Mouse (Mus musculus) limb, embryonic 12.5 days (tissue): ENCODE measurements at regions not wholly inside any gene's neighbourhood (a gene's known extent, or its start where the extent isn't known, plus 50 kb on each side); places are given as distances from the start of the nearest gene placed in this dataset.

Experiments used
- ATAC-seq: fragments of 200-750 bp; cut with Nextera tagmentation; 2 replicates; pipeline ENCODE4 v1.8.0; 2017; ENCODE audit warnings: low read depth, moderate TSS enrichment; ENCODE audit not compliant: insufficient number of reproducible peaks, insufficient read depth, low FRiP score, low TSS enrichment
- H3K27ac ChIP-seq: fragments of 300-500 bp; sonication (generic); 2 replicates; pipeline ENCODE4 v1.5.1; 2016; ENCODE audit warnings: mild to moderate bottlenecking, moderate library complexity
- H3K27me3 ChIP-seq: fragments of 300-500 bp; sonication (generic); 2 replicates; pipeline ENCODE4 v1.6.1; 2016; ENCODE audit warnings: mild to moderate bottlenecking, moderate library complexity
- H3K36me3 ChIP-seq: fragments of 300-500 bp; sonication (generic); 2 replicates; pipeline ENCODE4 v1.6.1; 2016; ENCODE audit warnings: mild to moderate bottlenecking, moderate library complexity
- H3K4me1 ChIP-seq: fragments of 300-500 bp; sonication (generic); replicated peaks from 2 replicates; pipeline ENCODE4 v1.6.1; 2016
- H3K4me2 ChIP-seq: fragments of 300-500 bp; sonication (generic); 2 replicates; pipeline ENCODE4 v1.6.1; 2016; ENCODE audit warnings: mild to moderate bottlenecking, moderate library complexity
- H3K4me3 ChIP-seq: fragments of 300-500 bp; sonication (generic); replicated peaks from 2 replicates; pipeline ENCODE4 v1.5.1; 2016; ENCODE audit warnings: mild to moderate bottlenecking
- H3K9ac ChIP-seq: fragments of 300-500 bp; sonication (generic); replicated peaks from 2 replicates; pipeline ENCODE4 v1.6.1; 2016; ENCODE audit warnings: mild to moderate bottlenecking, moderate library complexity
- H3K9me3 ChIP-seq: fragments of 300-500 bp; sonication (generic); 2 replicates; pipeline ENCODE4 v1.6.1; 2016; ENCODE audit warnings: mild to moderate bottlenecking, moderate library complexity
- WGBS: fragments of 180-500 bp; shearing (Covaris S2); methylation state at CpG from one replicate; pipeline ENCODE4 v1.1.7; 2016; 5-methylcytosine and 5-hydroxymethylcytosine counted together

- ATAC-seq: no peak
- Histone ChIP-seq H3K27me3 (peaks cover 4% of the 10 kb centered on the region; the same call in 1 of the 2 replicates), H3K4me2 (no peak overlapping the region), H3K27ac (no peak overlapping the region), H3K36me3 (no peaks in the 10 kb centered on the region), H3K9me3 (no peaks in the 10 kb centered on the region), H3K4me1 (peaks cover 15% of the 10 kb centered on the region), H3K9ac (no peak overlapping the region), H3K4me3 (no peak overlapping the region)
- 72% methylated on average over 11 of the region's 11 CpGs for WGBS
Observed at GRCm38 (mm10) chr2:172648072-172648471, 98.7 kb downstream of the Tfap2c start.

- peak; percentile 20; the same call in 1 of the 2 replicates for ATAC-seq
- WGBS: 29% methylated on average over 10 of the region's 10 CpGs
- Histone ChIP-seq H3K9ac (no peak overlapping the region), H3K4me2 (0 out of 2 replicates have a peak overlapping the region, but pooled peaks have one; percentile 35), H3K9me3 (peaks cover 6% of the 10 kb centered on the region; the same call in 1 of the 2 replicates), H3K27me3 (peaks cover 15% of the 10 kb centered on the region), H3K36me3 (no peaks in the 10 kb centered on the region), H3K27ac (peak overlapping the region; percentile 24; the same call in 1 of the 2 replicates), H3K4me1 (peaks cover 36% of the 10 kb centered on the region), H3K4me3 (no peak overlapping the region)
Observed at GRCm38 (mm10) chr2:172660479-172660878, 111.1 kb downstream of the Tfap2c start.

- no peak overlapping the region for H3K4me3 ChIP-seq
- no peak for ATAC-seq
Observed at GRCm38 (mm10) chr2:172660916-172661315, 111.5 kb downstream of the Tfap2c start.

GRCm38 (mm10) chr2:172661418-172661980, 112.1 kb downstream of the Tfap2c start:
- Histone ChIP-seq H3K36me3 (no peaks in the 10 kb centered on the region), H3K4me2 (peak overlapping the region; percentile 35), H3K9ac (no peak overlapping the region; the same call in 1 of the 2 replicates), H3K4me1 (peaks cover 36% of the 10 kb centered on the region), H3K27me3 (peaks cover 15% of the 10 kb centered on the region), H3K27ac (peak overlapping the region; percentile 62), H3K4me3 (no peak overlapping the region), H3K9me3 (peaks cover 6% of the 10 kb centered on the region; the same call in 1 of the 2 replicates)
- ATAC-seq: no peak
- WGBS: 3% methylated on average over 15 of the region's 15 CpGs

More at GRCm38 (mm10) chr2:172660916-172661315, 111.5 kb downstream of the Tfap2c start:
- H3K9ac ChIP-seq: no peak overlapping the region
- peak overlapping the region; percentile 35 for H3K4me2 ChIP-seq
- under 1% methylated on average over 7 of the region's 7 CpGs for WGBS
- H3K4me1 ChIP-seq: peaks cover 36% of the 10 kb centered on the region
- H3K9me3 ChIP-seq: peaks cover 6% of the 10 kb centered on the region; the same call in 1 of the 2 replicates
- peak overlapping the region; percentile 24; the same call in 1 of the 2 replicates for H3K27ac ChIP-seq
- H3K36me3 ChIP-seq: no peaks in the 10 kb centered on the region
- peaks cover 15% of the 10 kb centered on the region for H3K27me3 ChIP-seq

- 46% methylated on average over 11 of the region's 11 CpGs for WGBS
- Histone ChIP-seq H3K4me1 (peaks cover 34% of the 10 kb centered on the region), H3K27ac (no peak overlapping the region)
Observed at GRCm38 (mm10) chr2:172662165-172662564, 112.8 kb downstream of the Tfap2c start.

GRCm38 (mm10) chr2:172663681-172664080, 114.3 kb downstream of the Tfap2c start:
- 5% methylated on average over 6 of the region's 6 CpGs for WGBS
- Histone ChIP-seq H3K4me3 (no peak overlapping the region), H3K9ac (no peak overlapping the region), H3K27ac (no peak overlapping the region), H3K9me3 (peaks cover 12% of the 10 kb centered on the region; the same call in 1 of the 2 replicates), H3K27me3 (peaks cover 15% of the 10 kb centered on the region), H3K4me1 (peaks cover 34% of the 10 kb centered on the region), H3K4me2 (peak overlapping the region; percentile 42), H3K36me3 (no peaks in the 10 kb centered on the region)
- ATAC-seq: no peak

More at GRCm38 (mm10) chr2:172662165-172662564, 112.8 kb downstream of the Tfap2c start:
- H3K9me3 ChIP-seq: peaks cover 6% of the 10 kb centered on the region; the same call in 1 of the 2 replicates
- H3K9ac ChIP-seq: no peak overlapping the region
- H3K36me3 ChIP-seq: no peaks in the 10 kb centered on the region
- H3K4me2 ChIP-seq: no peak overlapping the region
- no peak overlapping the region for H3K4me3 ChIP-seq
- peaks cover 15% of the 10 kb centered on the region for H3K27me3 ChIP-seq
- no peak for ATAC-seq

- no peaks in the 10 kb centered on the region for H3K36me3 ChIP-seq
- no peak overlapping the region for H3K4me2 ChIP-seq
- H3K4me1 ChIP-seq: peaks cover 9% of the 10 kb centered on the region
- 24% methylated on average over 2 of the region's 2 CpGs for WGBS
- 0 out of 2 replicates have a peak, but pooled peaks cover 5% of the 10 kb centered on the region for H3K27me3 ChIP-seq
- no peak overlapping the region for H3K9ac ChIP-seq
- H3K27ac ChIP-seq: no peak overlapping the region
- no peak overlapping the region for H3K4me3 ChIP-seq
- ATAC-seq: no peak
- 0 out of 2 replicates have a peak, but pooled peaks cover 4% of the 10 kb centered on the region for H3K9me3 ChIP-seq
Observed at GRCm38 (mm10) chr2:172673081-172673480, 123.7 kb downstream of the Tfap2c start.

GRCm38 (mm10) chr2:172674641-172675040, 125.2 kb downstream of the Tfap2c start:
- H3K4me1 ChIP-seq: peaks cover 9% of the 10 kb centered on the region
- no peak overlapping the region for H3K4me3 ChIP-seq
- no peak overlapping the region for H3K27ac ChIP-seq
- H3K27me3 ChIP-seq: 0 out of 2 replicates have a peak, but pooled peaks cover 5% of the 10 kb centered on the region
- no peaks in the 10 kb centered on the region for H3K36me3 ChIP-seq
- no peak overlapping the region for H3K9ac ChIP-seq
- no peak overlapping the region for H3K4me2 ChIP-seq
- ATAC-seq: no peak
- 65% methylated on average over 8 of the region's 8 CpGs for WGBS
- no peaks in the 10 kb centered on the region for H3K9me3 ChIP-seq

GRCm38 (mm10) chr2:172675081-172675480, 125.7 kb downstream of the Tfap2c start:
- no peak for ATAC-seq
- peaks cover 9% of the 10 kb centered on the region for H3K4me1 ChIP-seq
- H3K27ac ChIP-seq: no peak overlapping the region
- 0 out of 2 replicates have a peak, but pooled peaks cover 5% of the 10 kb centered on the region for H3K27me3 ChIP-seq
- 12% methylated on average over 15 of the region's 15 CpGs for WGBS
- no peak overlapping the region for H3K4me3 ChIP-seq
- no peak overlapping the region for H3K4me2 ChIP-seq
- no peaks in the 10 kb centered on the region for H3K36me3 ChIP-seq
- H3K9ac ChIP-seq: no peak overlapping the region
- H3K9me3 ChIP-seq: no peaks in the 10 kb centered on the region

GRCm38 (mm10) chr2:172690196-172690595, 140.8 kb downstream of the Tfap2c start:
- H3K27ac ChIP-seq: no peak overlapping the region
- peaks cover 12% of the 10 kb centered on the region for H3K4me1 ChIP-seq
- ATAC-seq: no peak
- WGBS: 84% methylated on average over 1 of the region's 1 CpGs
- H3K36me3 ChIP-seq: no peaks in the 10 kb centered on the region
- 0 out of 2 replicates have a peak, but pooled peaks cover 4% of the 10 kb centered on the region for H3K9me3 ChIP-seq
- no peaks in the 10 kb centered on the region for H3K27me3 ChIP-seq
- H3K4me3 ChIP-seq: no peak overlapping the region
- H3K4me2 ChIP-seq: no peak overlapping the region
- no peak overlapping the region for H3K9ac ChIP-seq

GRCm38 (mm10) chr2:172690931-172691651, 141.7 kb downstream of the Tfap2c start:
- no peak overlapping the region for H3K9ac ChIP-seq
- H3K4me3 ChIP-seq: no peak overlapping the region
- H3K9me3 ChIP-seq: 0 out of 2 replicates have a peak, but pooled peaks cover 4% of the 10 kb centered on the region
- peaks cover 12% of the 10 kb centered on the region for H3K4me1 ChIP-seq
- no peaks in the 10 kb centered on the region for H3K36me3 ChIP-seq
- no peak overlapping the region for H3K4me2 ChIP-seq
- ATAC-seq: no peak
- WGBS: 33% methylated on average over 9 of the region's 9 CpGs
- H3K27ac ChIP-seq: no peak overlapping the region
- no peaks in the 10 kb centered on the region for H3K27me3 ChIP-seq
